Mouse (Mus musculus) erythroblast, embryonic 14.5 days (primary cell): ENCODE data around the gene Sh3pxd2a.

Experiments used
- GATA1 ChIP-seq: IDR thresholded peaks from 2 replicates; pipeline ENCODE4 v1.6.1; 2012; ENCODE audit warnings: low read length, inconsistent platforms, mixed read lengths
- TAL1 ChIP-seq: IDR thresholded peaks from 3 replicates; pipeline ENCODE4 v1.6.1; 2012; ENCODE audit warnings: low read length, inconsistent platforms, mixed read lengths

DNA sequence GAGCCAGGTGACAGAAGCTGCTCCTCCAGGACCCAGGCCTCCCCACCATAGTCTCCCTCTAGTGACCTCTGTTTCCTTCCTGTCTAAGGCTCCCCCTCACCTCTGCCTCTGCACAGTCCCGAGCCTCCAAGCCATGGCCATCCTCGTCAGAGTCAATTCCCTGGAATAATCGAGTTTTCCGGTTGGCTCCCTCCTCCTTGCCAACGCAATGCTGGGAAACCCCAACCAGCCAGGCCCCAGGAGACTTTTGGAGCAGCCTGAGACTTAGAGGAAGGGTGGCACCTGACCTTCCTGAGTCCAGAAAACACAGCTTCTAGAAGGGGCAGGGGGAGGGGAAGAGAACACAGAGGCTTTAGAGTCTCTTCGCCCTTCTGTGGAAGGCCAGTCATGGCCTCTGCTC lies 213.3 kb downstream of the Sh3pxd2a start:
- TF ChIP-seq GATA1 = no peak
- TF ChIP-seq TAL1 = no peak
